Mouse (Mus musculus): ENCODE results near the gene Cwf19l2.
"Not testable (repeated sequence)": the region's sequence is repeated elsewhere in the genome, so short reads cannot be mapped to it uniquely, and the experiment has no call there.

Cwf19l2 gene

GRCm38 (mm10) chr9:3403251-3404208, at the start of gene Cwf19l2:
Gene Cwf19l2, plus strand, starts transcription at chr9:3403592.
- peak; percentile 88 to 97 for DNase-seq (ENCODE audit: inconsistent age in 2 of 2, low spot score in 1 of 2)

- DNase-seq (ENCODE audit: inconsistent age in 2 of 2, low spot score in 1 of 2) = not testable (repeated sequence)
Measured at GRCm38 (mm10) chr9:3376323-3376722, 27.1 kb upstream of the Cwf19l2 start.

- DNase-seq (ENCODE audit: inconsistent age in 2 of 2, low spot score in 1 of 2) = peak; percentile 24 to 85
Measured at GRCm38 (mm10) chr9:3404372-3404771, 980 bp downstream of the Cwf19l2 start.

DNA sequence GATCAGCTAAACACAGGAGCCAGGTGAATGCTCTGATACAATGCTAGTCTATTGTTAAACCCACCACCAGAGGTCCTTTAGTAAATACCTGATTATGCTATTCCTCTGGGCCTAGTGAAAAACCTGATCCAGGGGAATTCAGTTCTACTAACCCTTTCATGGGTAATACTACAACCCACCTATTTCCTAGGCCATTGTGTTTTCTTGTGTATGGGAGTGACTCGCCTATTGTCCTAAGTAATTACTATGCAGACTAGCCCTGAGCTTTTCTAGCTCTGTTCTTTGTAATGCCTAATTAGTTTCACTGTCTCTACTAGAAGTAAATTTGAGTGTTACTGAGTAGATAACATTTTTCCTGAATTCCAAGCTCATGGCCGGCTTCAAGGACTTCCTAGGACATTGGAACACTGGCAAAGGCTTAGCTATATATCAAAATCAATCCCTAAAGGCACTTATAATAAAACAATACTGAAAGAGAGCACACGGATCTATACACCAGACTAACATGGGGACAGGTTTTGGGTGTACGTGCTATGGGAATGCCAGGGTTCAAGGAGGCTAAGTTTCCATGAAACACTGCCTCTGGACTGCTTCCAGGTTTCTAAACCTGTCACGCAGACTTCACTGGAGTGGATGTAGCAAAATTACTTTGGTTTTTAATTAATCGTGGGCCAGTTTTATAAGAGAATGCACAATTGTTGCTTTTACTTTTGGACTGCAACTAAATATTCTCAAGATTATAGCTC, 36.3 kb downstream of the Cwf19l2 start:
- DNase-seq (ENCODE audit: inconsistent age in 2 of 2, low spot score in 1 of 2) = peak in 1 of 2 experiments; percentile 69

DNA sequence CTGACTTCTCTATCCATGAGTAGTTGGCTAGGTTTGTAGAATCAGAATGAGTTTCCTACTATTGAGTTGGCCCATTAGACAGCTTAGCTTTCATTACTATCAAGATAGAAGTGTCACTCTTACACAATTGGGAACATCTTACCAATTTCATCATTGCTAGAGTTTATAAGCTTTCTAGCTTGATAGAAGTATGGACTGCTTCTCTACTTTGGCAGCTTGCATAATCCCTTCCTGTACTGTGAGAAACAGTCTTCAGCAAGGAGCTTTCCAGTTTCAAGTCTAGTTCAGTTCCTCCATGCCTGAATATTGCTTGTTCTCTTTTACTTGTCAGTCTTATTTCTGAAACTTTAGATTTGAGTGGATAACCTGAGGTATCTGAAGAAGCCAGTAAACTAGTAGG, 68.5 kb downstream of the Cwf19l2 start:
- DNase-seq (ENCODE audit: inconsistent age in 2 of 2, low spot score in 1 of 2) = no peak

GRCm38 (mm10) chr9:3518645-3519044, 115.3 kb downstream of the Cwf19l2 start:
- peak in 1 of 2 experiments; percentile 21 for DNase-seq (ENCODE audit: inconsistent age in 2 of 2, low spot score in 1 of 2)

DNA sequence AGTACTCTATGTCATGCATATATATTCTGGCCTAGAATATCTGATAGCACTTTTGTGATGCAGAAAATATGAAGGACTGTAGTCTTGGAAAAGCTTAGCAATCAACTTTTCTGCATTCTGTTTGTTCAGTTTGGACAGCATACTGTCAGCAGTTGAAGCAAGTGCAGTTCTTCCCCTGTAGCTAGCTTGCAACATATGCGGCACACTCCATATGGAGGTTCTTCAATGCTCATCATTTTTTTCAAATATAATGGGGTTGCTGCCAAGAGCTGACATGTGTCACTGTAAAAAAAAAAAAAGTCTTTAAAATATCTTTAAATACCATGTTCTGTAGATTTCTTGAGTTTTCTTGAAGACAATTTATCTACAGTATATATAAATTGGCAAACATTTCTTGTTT, 115.8 kb downstream of the Cwf19l2 start:
- DNase-seq (ENCODE audit: inconsistent age in 2 of 2, low spot score in 1 of 2) = no peak

GRCm38 (mm10) chr9:3521031-3521430, 117.6 kb downstream of the Cwf19l2 start:
- no peak for DNase-seq (ENCODE audit: inconsistent age in 2 of 2, low spot score in 1 of 2)

All from adrenal gland, adult (tissue).